Mouse (Mus musculus): ENCODE data around the gene Phactr1. TPM values are rescaled to one million over a fixed set of nuclear protein-coding genes. Genes with fewer than 3 reads are reported as not detected.

Phactr1 gene
- 3.4 TPM for polyA plus RNA-seq (2014; fragmentation: Illumina TruSeq; extraction: RNeasy Lipid Tissue Mini Kit (QIAGEN cat#74804); ENCODE audit: low read depth, low replicate concordance)

GRCm38 (mm10) chr13:42680391-42680994, at the start of gene Phactr1:
Gene Phactr1 (plus strand): TSS chr13:42680623.

DNA sequence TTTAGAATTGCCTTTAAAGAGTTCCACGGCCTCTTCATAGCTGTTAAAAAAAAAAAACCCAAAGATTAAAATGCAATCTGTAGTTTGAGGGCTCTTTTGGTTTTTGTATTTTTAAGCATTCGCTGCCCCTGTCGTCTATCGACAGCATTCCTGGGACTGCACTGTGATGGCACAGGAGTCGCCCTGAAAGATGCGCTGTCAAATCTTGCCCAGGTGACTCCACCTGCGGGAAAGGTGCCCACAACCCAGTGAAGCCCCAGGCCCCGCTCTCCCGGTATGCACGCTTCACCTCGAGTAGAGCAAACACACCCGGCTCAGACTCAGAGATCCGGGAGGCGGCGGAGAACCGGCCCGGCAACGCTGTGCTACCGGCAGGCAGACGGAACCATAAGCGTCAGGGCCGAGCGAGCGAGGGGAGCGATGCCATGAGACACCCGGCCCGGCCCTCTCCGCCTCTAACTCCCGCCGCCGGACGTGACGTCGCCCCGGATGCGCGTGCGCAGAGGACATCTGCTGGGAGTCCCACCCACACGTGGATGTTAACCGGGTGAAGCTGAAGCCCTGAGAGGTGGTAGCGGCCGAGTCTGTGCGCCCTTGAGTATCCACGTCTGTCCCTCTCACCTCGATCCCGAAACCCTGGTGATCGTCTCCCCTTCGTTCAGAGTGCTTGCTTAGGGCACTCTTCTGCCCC, 490.7 kb downstream of the Phactr1 start, which contains the start of gene Tbc1d7:
Tbc1d7 (minus strand) TSS at position 482 of the 691 bp plus-strand sequence.

